Mouse (Mus musculus) Patski (cell line): ENCODE data around the gene Fbxo33. TPM values are rescaled to one million over a fixed set of nuclear protein-coding genes. Genes with fewer than 3 reads are reported as not detected.
"Not testable (repeated sequence)": the region's sequence is repeated elsewhere in the genome, so short reads cannot be mapped to it uniquely, and the experiment has no call there.

Experiments
- ATAC-seq: fragments of 100-300 bp; one replicate; pipeline ENCODE4 v1.8.0; 2021
- CTCF ChIA-PET: fragments of 350-600 bp; sonication (Branson Sonifier 250); formaldehyde crosslinking; loops from one replicate; lab custom pipeline; 2022; ENCODE audit warnings: inconsistent platforms; lab: Charles Lee
- POLR2A ChIA-PET: fragments of 350-600 bp; sonication (Branson Sonifier 250); formaldehyde crosslinking; loops from one replicate; lab custom pipeline; 2022; ENCODE audit warnings: antibody characterized with exemption, inconsistent platforms; lab: Charles Lee
- DNase-seq: peaks from one replicate; pipeline ENCODE4 v3.0.0-alpha.2; 2011; ENCODE audit warnings: low read depth, low spot score
- H3K27me3 ChIP-seq: fragments of 371-371 bp; one replicate; pipeline ENCODE4 v1.5.1; 2021
- CTCF ChIP-seq: fragments of 100-300 bp; IDR thresholded peaks from one replicate; pipeline ENCODE4 v1.5.1; 2021
- in situ Hi-C: fragments of 300-500 bp; cut with MboI; formaldehyde crosslinking; loops from 3 replicates; pipeline ENCODE4 v1.11.1; 2018; ENCODE audit warnings: low pct_unique_long_range_greater_than_20kb, mixed read lengths
- polyA plus RNA-seq: library from polyadenylated mRNA; unstranded; gene quantifications from one replicate; pipeline ENCODE4 v1.2.3, GENCODE M21; 2021

The Fbxo33 gene
- polyA plus RNA-seq, result 24.2 TPM

GRCm38 (mm10) chr12:59219325-59220225 lies at the start of gene Fbxo33:
Gene Fbxo33 (minus strand): TSS chr12:59219725.
- ChIA-PET POLR2A (interaction anchor here (1.7 kb wide), 1 partner anchor 206 kb away, joined by 4 read pairs; the partner anchor contains the start of gene Gemin2), CTCF (interaction anchor here (0.7 to 0.8 kb wide), 2 partner anchors 13 to 40 kb away, joined by 3 to 4 read pairs; no protein-coding TSS in a partner anchor)
- ATAC-seq, result peak; percentile 95
- in situ Hi-C loops, result no loop called here
- DNase-seq, result peak; percentile 84
- TF ChIP-seq CTCF, result peak; percentile 92
- H3K27me3 ChIP-seq, result no peaks in the 10 kb centered on the region

DNA sequence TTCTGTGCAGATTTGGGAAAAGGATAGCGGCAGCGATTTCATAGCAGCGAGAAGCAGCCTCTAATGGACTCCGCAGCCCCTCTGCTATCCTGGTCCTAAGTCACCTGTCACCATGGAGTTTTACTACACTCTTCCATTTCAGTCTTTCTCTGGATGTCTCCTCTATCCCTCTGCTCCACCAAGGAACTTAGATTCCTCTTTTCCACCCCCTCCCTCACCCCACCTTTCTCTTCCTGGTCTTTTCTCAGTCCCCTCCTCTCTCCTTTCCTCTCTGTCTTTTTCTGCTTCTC lies 46.4 kb upstream of the Fbxo33 start:
- ATAC-seq, result no peak
- in situ Hi-C loops, result no loop called here
- no peak for DNase-seq
- H3K27me3 ChIP-seq, result peaks cover 16% of the 10 kb centered on the region
- POLR2A ChIA-PET, result no interaction called here
- CTCF ChIA-PET, result no interaction called here
- TF ChIP-seq CTCF, result no peak

DNA sequence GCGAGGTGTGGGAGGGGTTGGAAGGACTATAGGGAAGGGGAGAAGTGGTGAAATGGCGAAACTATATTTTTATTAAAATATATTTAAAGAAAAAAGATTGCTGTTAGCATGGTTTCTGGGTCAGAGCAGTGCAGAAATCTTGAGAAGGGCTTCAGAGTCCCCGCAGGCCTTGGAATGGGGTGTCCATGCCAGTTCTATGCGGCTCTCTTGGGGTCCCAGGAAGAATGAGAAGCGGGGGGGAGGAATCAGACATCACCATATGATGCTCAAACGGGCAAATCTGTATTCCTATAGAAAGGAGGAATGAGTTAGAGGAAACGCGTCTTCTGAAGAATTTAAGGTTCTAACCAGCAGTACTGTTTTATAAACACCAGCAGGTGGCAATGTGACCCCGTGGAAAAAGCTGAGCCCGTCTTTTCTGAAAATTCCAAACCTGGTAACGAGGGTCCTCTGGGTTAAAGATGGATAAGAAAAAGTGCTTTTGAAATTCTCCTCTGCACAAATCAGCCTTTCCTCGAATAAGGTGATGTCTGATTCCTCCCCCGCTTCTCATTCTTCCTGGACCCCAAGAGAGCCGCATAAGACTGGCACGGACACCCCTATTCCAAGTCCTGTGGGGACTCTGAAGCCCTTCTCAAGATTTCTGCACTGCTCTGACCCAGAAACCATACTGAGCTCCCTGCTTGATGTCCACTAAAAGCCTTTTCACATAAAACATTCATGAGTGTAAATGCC lies 45.8 kb upstream of the Fbxo33 start:
- H3K27me3 ChIP-seq, result peaks cover 16% of the 10 kb centered on the region
- POLR2A ChIA-PET, result no interaction called here
- TF ChIP-seq CTCF, result peak; percentile 66
- in situ Hi-C loops, result no loop called here
- CTCF ChIA-PET, result no interaction called here
- DNase-seq (no peak), ATAC-seq (no peak)

DNA sequence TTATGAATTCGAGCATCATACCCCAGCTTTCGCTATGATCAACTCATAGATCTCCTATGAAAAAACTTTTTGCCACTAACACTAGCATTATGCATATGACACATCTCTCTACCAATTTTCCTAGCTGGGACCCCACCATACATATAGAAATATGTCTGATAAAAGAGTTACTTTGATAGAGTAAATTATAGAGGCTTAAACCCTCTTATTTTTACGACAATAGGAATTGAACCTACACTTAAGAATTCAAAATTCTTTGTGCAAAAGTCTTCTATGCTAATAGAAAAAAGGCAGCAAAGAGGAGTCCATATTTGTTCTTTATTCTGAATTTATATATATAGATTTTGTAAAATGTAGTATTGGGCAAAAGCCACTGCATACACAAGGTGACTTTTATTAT lies 43.3 kb upstream of the Fbxo33 start:
- no peak for ATAC-seq
- POLR2A ChIA-PET, result no interaction called here
- no peak for DNase-seq
- peaks cover 31% of the 10 kb centered on the region for H3K27me3 ChIP-seq
- TF ChIP-seq CTCF, result no peak
- in situ Hi-C loops, result no loop called here
- CTCF ChIA-PET, result no interaction called here

DNA sequence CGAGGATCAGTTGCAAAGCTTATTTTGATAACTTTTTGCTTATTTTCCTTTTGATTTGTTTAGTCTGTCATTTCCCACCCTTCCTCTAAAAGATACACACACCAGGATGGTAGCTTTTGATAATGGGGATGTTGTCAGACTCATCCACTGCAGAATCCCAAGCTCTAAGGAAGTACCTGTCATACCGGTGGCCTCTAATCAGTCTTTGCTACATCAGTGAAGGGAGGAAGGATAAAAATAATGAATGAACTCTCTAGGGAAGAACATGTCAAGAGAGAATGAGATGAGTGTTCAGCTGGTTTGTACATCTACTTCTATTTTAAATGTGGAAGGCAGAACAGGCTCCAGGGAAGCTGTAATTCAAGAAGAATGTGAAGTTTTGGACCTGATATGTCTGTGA lies 41.3 kb upstream of the Fbxo33 start:
- CTCF ChIA-PET, result no interaction called here
- POLR2A ChIA-PET, result no interaction called here
- TF ChIP-seq CTCF, result no peak
- ATAC-seq (no peak), DNase-seq (no peak)
- peaks cover 37% of the 10 kb centered on the region for H3K27me3 ChIP-seq
- in situ Hi-C loops, result no loop called here

GRCm38 (mm10) chr12:59260362-59260761 lies 40.8 kb upstream of the Fbxo33 start:
- H3K27me3 ChIP-seq, result peaks cover 37% of the 10 kb centered on the region
- in situ Hi-C loops, result no loop called here
- ChIA-PET POLR2A (no interaction called here), CTCF (no interaction called here)
- ATAC-seq, result no peak
- DNase-seq, result no peak
- TF ChIP-seq CTCF, result no peak

DNA sequence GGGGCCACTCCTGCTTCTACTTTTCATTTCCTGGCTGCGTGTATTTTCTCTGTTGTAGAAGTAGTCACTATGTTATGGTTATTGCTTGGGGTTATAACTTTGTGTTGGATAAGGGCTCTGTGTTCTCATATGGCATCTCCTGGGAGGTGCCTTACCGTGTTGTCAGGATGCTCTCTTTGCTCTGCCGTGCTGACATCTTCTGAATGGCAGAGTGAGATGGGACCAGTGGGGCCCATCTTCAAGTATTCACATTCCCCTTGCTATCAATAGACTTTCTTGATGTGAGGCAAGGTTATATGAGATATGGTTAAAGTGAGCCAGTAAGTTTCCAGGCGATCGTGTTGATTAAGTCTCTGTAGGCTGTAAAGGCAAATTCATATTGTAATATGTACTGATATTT lies 39.5 kb upstream of the Fbxo33 start:
- ATAC-seq, result no peak
- in situ Hi-C loops, result no loop called here
- CTCF ChIA-PET, result no interaction called here

DNA sequence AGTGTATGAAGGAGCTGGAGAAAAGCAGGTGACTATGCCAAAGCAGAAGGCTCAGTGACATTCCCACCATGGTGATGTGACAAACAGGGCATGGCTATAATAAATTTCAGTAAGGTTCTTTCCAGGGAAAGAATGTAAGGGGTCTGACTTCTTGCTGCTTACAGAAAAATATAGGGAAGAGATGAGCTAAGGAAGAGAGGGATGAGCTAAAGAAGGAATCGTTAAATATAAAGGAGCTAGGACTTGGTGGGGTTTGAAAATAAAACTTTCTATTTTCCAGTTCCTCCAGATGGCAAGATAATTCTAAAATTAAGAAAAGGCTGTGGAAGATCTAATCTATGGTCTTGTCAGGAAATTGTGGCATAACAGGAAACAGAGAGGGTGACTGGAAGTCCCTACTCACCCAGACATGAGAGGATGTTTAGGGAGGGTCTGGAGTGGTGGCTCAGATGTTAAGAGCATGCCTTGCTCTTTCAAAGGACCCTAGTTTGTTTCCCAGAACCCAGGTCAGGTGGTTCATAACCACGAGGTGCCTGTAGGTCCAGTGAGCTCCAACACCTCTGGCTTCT lies 30.8 kb upstream of the Fbxo33 start:
- no peak for TF ChIP-seq CTCF
- CTCF ChIA-PET, result no interaction called here
- DNase-seq (no peak), ATAC-seq (no peak)
- POLR2A ChIA-PET, result no interaction called here
- in situ Hi-C loops, result no loop called here
- peaks cover 12% of the 10 kb centered on the region for H3K27me3 ChIP-seq

More for the DNA sequence above, 39.5 kb upstream of the Fbxo33 start:
- no peak for TF ChIP-seq CTCF
- no peak for DNase-seq
- peaks cover 37% of the 10 kb centered on the region for H3K27me3 ChIP-seq
- POLR2A ChIA-PET, result no interaction called here

DNA sequence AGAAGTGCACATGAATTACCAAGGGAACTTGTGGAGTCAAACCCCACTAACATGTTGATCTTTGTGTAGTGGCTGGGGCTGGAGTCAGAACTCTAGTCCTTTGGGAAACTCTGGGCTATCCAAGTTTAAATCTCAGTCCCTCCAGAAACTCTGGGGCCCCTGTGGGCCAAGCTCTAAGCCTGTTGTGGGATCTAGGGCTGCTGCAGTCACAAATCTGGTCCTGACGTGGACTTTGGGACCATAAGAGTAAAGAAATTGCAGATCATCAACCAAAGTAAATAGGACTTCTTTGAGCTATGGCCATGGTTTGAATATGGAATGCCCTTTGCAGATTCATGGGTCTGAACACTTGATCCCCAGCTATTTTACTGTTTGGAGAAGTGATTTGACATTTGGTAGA lies 29.4 kb upstream of the Fbxo33 start:
- in situ Hi-C loops, result no loop called here
- peaks cover 12% of the 10 kb centered on the region for H3K27me3 ChIP-seq
- CTCF ChIA-PET, result interaction anchor here (1.3 kb wide), 1 partner anchor 11 kb away, joined by 3 read pairs; no protein-coding TSS in a partner anchor
- DNase-seq (no peak), ATAC-seq (no peak)
- POLR2A ChIA-PET, result no interaction called here
- no peak for TF ChIP-seq CTCF

DNA sequence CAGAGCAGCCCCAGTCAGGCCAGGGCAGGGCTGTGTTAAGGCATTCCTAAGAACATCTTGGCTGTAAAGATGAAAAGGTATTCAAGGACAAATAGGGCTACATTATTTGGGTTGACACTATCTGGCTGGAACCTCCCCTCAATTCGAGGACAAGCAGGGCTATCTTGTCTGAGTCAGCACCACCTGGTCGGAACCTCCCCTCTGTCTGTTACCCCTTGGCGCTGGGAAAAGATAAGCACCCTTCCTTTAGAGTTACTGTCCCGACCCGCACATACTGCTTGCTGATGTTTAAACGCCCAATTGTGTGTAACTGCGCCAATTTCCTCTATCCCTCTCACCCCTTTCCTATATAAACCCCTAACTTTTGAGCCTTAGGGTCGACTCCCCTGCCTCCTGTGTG lies 21.5 kb upstream of the Fbxo33 start:
- in situ Hi-C loops, POLR2A ChIA-PET: not testable (repeated sequence)

DNA sequence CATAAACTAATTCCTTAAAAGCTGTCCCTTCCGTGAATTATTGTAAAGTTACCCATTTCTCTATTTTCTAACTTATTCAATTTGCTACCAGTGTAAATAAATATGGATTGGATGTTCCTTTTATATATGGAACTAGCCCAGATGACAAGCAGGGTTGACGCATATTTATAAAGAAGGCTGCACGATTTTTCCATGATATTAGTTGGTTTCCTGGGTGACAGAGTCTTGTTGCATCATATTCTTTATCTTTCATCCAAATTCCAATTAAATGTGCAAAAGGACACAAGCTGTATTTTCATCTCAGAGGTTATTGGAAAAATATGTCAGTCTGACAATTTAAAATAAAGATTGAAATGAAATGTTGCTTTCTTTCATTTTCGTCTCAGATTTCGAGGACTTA lies 18.9 kb upstream of the Fbxo33 start:
- in situ Hi-C loops, result no loop called here
- ATAC-seq, result no peak
- ChIA-PET POLR2A (no interaction called here), CTCF (interaction anchor here (1.1 kb wide), 1 partner anchor 10 kb away, joined by 3 read pairs; no protein-coding TSS in a partner anchor)
- no peak for TF ChIP-seq CTCF
- H3K27me3 ChIP-seq, result peaks cover 39% of the 10 kb centered on the region
- no peak for DNase-seq

More for the DNA sequence above, 21.5 kb upstream of the Fbxo33 start:
- CTCF ChIA-PET, ATAC-seq, DNase-seq: not testable (repeated sequence)
- peaks cover 20% of the 10 kb centered on the region for H3K27me3 ChIP-seq
